Mouse (Mus musculus) MEL (cell line): ENCODE measurements around the gene Hsd3b7. TPM values are rescaled to one million over a fixed set of nuclear protein-coding genes. Genes with fewer than 3 reads are reported as not detected.

ENCODE experiments used
- DNase-seq: peaks from one replicate; pipeline ENCODE4 v3.0.0; 2011; ENCODE audit warnings: low read depth, low spot score
- H3K27ac ChIP-seq: 2 replicates; pipeline ENCODE4 v1.5.1; 2012; ENCODE audit warnings: low read depth, mild to moderate bottlenecking, control low read depth, low read length, moderate library complexity; ENCODE audit not compliant: control insufficient read depth
- H3K27me3 ChIP-seq, 2 experiments: fragments of 150-350 bp in 1 of 2; sonication (generic) in 1 of 2; 2 replicates each; pipeline ENCODE4 v1.6.1; 2012; ENCODE audit warnings: low read length in 2 of 2, mild to moderate bottlenecking in 2 of 2, improper control_type of control experiment in 1 of 2, moderate library complexity in 1 of 2; ENCODE audit not compliant: insufficient read depth in 2 of 2, control insufficient read depth in 1 of 2
- H3K36me3 ChIP-seq, 2 experiments: 2 replicates each; pipeline ENCODE4 v1.6.1; 2012 to 2014; ENCODE audit warnings: low read length in 2 of 2, improper control_type of control experiment in 1 of 2, inconsistent platforms in 1 of 2, mild to moderate bottlenecking in 1 of 2; ENCODE audit not compliant: insufficient read depth in 2 of 2, control insufficient read depth in 1 of 2
- H3K4me1 ChIP-seq, 2 experiments: fragments of 150-350 bp in 1 of 2; sonication (generic) in 1 of 2; 2 replicates each; pipeline ENCODE4 v1.6.1; 2012; ENCODE audit warnings: low read length in 2 of 2, improper control_type of control experiment in 1 of 2, mild to moderate bottlenecking in 1 of 2; ENCODE audit not compliant: insufficient read depth in 2 of 2, control insufficient read depth in 1 of 2
- H3K4me3 ChIP-seq, 2 experiments: fragments of 150-350 bp in 1 of 2; sonication (generic) in 1 of 2; 2 replicates each; pipeline ENCODE4 v1.5.1; 2012; ENCODE audit warnings: low read depth in 2 of 2, low read length in 2 of 2, mild to moderate bottlenecking in 2 of 2, moderate library complexity in 2 of 2, control low read depth in 1 of 2, improper control_type of control experiment in 1 of 2; ENCODE audit not compliant: control insufficient read depth in 1 of 2, insufficient read depth in 1 of 2
- H3K79me2 ChIP-seq: 2 replicates; pipeline ENCODE4 v1.6.1; 2012; ENCODE audit warnings: mild to moderate bottlenecking, low read length, moderate library complexity; ENCODE audit not compliant: control insufficient read depth, poor library complexity, insufficient read depth
- H3K9ac ChIP-seq: 2 replicates; pipeline ENCODE4 v1.6.1; 2012; ENCODE audit warnings: low read depth, mild to moderate bottlenecking, control low read depth, low read length, moderate library complexity; ENCODE audit not compliant: control insufficient read depth, poor library complexity, severe bottlenecking
- H3K9me3 ChIP-seq: fragments of 150-350 bp; sonication (generic); replicated peaks from 2 replicates; pipeline ENCODE4 v1.6.1; 2012; ENCODE audit warnings: mild to moderate bottlenecking, low read length, improper control_type of control experiment, moderate library complexity; ENCODE audit not compliant: insufficient read depth
- CHD1 ChIP-seq: IDR thresholded peaks from 2 replicates; pipeline ENCODE4 v1.6.1; 2012; ENCODE audit warnings: low read depth, mild to moderate bottlenecking, inconsistent platforms, low read length, improper control_type of control experiment
- CHD2 ChIP-seq: IDR thresholded peaks from 2 replicates; pipeline ENCODE4 v1.6.1; 2011; ENCODE audit warnings: low read length, improper control_type of control experiment
- CTCF ChIP-seq, 3 experiments: IDR thresholded peaks in 2 of 3; conservative IDR thresholded peaks in 1 of 3; 2 replicates each; pipeline ENCODE4 v1.5.1; 2011 to 2012; ENCODE audit warnings: low read length in 3 of 3, low read depth in 2 of 3, mild to moderate bottlenecking in 2 of 3, improper control_type of control experiment in 1 of 3, inconsistent platforms in 1 of 3, mixed read lengths in 1 of 3, moderate library complexity in 1 of 3; ENCODE audit not compliant: control insufficient read depth in 1 of 3, insufficient read depth in 1 of 3, poor library complexity in 1 of 3, severe bottlenecking in 1 of 3
- ELF1 ChIP-seq: IDR thresholded peaks from 2 replicates; pipeline ENCODE4 v1.6.1; 2014; ENCODE audit warnings: low read depth, mild to moderate bottlenecking, inconsistent platforms, low read length, improper control_type of control experiment, moderate library complexity
- EP300 ChIP-seq, 2 experiments: IDR thresholded peaks; 2 replicates each; pipeline ENCODE4 v1.6.1; 2011; ENCODE audit warnings: improper control_type of control experiment in 2 of 2, low read length in 2 of 2, low read depth in 1 of 2, mild to moderate bottlenecking in 1 of 2
- HCFC1 ChIP-seq: IDR thresholded peaks from 2 replicates; pipeline ENCODE4 v1.6.1; 2012; ENCODE audit warnings: low read depth, mild to moderate bottlenecking, inconsistent platforms, low read length, improper control_type of control experiment, moderate library complexity
- JUND ChIP-seq: IDR thresholded peaks from 2 replicates; pipeline ENCODE4 v1.6.1; 2011; ENCODE audit warnings: low read depth, mild to moderate bottlenecking, improper control_type of control experiment, low read length
- MAX ChIP-seq: IDR thresholded peaks from 2 replicates; pipeline ENCODE4 v1.6.1; 2011; ENCODE audit warnings: low read length, improper control_type of control experiment
- MAZ ChIP-seq: IDR thresholded peaks from 2 replicates; pipeline ENCODE4 v1.6.1; 2012; ENCODE audit warnings: low read depth, mild to moderate bottlenecking, inconsistent platforms, low read length, improper control_type of control experiment
- MEF2A ChIP-seq: IDR thresholded peaks from 2 replicates; pipeline ENCODE4 v1.6.1; 2014; ENCODE audit warnings: low read depth, mild to moderate bottlenecking, inconsistent platforms, low read length, improper control_type of control experiment; ENCODE audit not compliant: poor library complexity, insufficient replicate concordance, severe bottlenecking; ENCODE audit errors: extremely low read depth
- MYB ChIP-seq: IDR thresholded peaks from 2 replicates; pipeline ENCODE4 v1.6.1; 2011; ENCODE audit warnings: mild to moderate bottlenecking, low read depth, low read length, improper control_type of control experiment
- POLR2A ChIP-seq, 2 experiments: IDR thresholded peaks; 2 replicates each; pipeline ENCODE4 v1.6.1; 2011 to 2012; ENCODE audit warnings: low read length in 2 of 2, mild to moderate bottlenecking in 2 of 2, control low read depth in 1 of 2, improper control_type of control experiment in 1 of 2, low read depth in 1 of 2, moderate library complexity in 1 of 2; ENCODE audit not compliant: control insufficient read depth in 1 of 2, insufficient read depth in 1 of 2, poor library complexity in 1 of 2
- POLR2AphosphoS2 ChIP-seq: IDR thresholded peaks from 2 replicates; pipeline ENCODE4 v1.6.1; 2011; ENCODE audit warnings: low read length, improper control_type of control experiment
- POLR2AphosphoS5 ChIP-seq: IDR thresholded peaks from 2 replicates; pipeline ENCODE4 v1.6.1; 2012; ENCODE audit warnings: low read depth, borderline replicate concordance, mild to moderate bottlenecking, inconsistent platforms, low read length, moderate library complexity, mixed read lengths
- RAD21 ChIP-seq: IDR thresholded peaks from 2 replicates; pipeline ENCODE4 v1.6.1; 2011; ENCODE audit warnings: mild to moderate bottlenecking, low read depth, low read length, improper control_type of control experiment
- SIN3A ChIP-seq: IDR thresholded peaks from 2 replicates; pipeline ENCODE4 v1.6.1; 2012; ENCODE audit warnings: low read length, improper control_type of control experiment, inconsistent platforms
- SMC3 ChIP-seq: IDR thresholded peaks from 2 replicates; pipeline ENCODE4 v1.6.1; 2011; ENCODE audit warnings: low read depth, low read length, improper control_type of control experiment
- TBP ChIP-seq: IDR thresholded peaks from 2 replicates; pipeline ENCODE4 v1.8.0; 2011; ENCODE audit warnings: low read depth, low read length, improper control_type of control experiment
- ZC3H11A ChIP-seq: IDR thresholded peaks from 2 replicates; pipeline ENCODE4 v1.6.1; 2012; ENCODE audit warnings: low read depth, mild to moderate bottlenecking, inconsistent platforms, low read length, improper control_type of control experiment
- ZNF384 ChIP-seq: IDR thresholded peaks from 2 replicates; pipeline ENCODE4 v1.6.1; 2012; ENCODE audit warnings: low read depth, mild to moderate bottlenecking, inconsistent platforms, low read length, improper control_type of control experiment
- polyA plus RNA-seq, 2 experiments: library from polyadenylated mRNA; stranded (reverse) in 1 of 2; unstranded in 1 of 2; fragments of >175 nt in 1 of 2; fragments of >200 nt in 1 of 2; gene quantifications; 2 replicates each; pipeline versions ENCODE4 v1.2.1 to v1.2.4; 2012; ENCODE audit warnings: low replicate concordance in 2 of 2, low read depth in 1 of 2; ENCODE audit not compliant: insufficient read length in 2 of 2, insufficient read depth in 1 of 2, missing spikeins in 1 of 2
- total RNA-seq: library from RNA; depleted of rRNA; stranded (reverse); fragments of 300-350 nt; gene quantifications from 2 replicates; pipeline ENCODE4 v1.2.3, GENCODE M21; 2012

Gene Hsd3b7
- total and polyA plus RNA-seq, 3 experiments, result 0.75 to 1.4 TPM; not detected in 1

DNA sequence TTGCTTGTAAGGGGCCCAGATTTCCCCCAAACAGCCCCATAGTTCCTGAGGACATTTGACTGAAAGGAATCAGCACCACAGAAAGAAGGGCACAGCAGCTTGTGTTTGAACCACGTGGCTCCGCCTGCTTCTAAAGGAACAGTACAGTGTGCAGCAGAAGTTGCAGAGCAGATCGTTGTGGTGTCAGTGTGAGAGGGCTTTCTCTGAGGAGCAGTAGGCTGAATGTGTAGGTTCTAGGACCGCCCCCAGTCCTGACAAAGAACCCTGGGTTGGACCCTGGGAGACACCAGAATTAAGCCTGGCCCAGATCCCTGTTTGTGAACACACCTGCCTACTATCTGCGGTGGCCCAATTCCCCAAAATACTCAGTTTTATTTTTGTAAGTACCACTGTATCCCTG, 29.1 kb upstream of the Hsd3b7 start (continued):
- no peak for TF ChIP-seq ZC3H11A
- TF ChIP-seq ZNF384, result no peak
- TF ChIP-seq EP300 (IDR thresholded peaks at IDR 0.05; ENCODE audit: low read depth in 1 of 2, low read length in 2 of 2), result no peak
- TF ChIP-seq POLR2AphosphoS2, result no peak
- TF ChIP-seq TBP, result no peak

GRCm38 (mm10) chr7:127772080-127772479, 28.3 kb upstream of the Hsd3b7 start:
- TF ChIP-seq POLR2AphosphoS2, result peak; percentile 71
- no peak for TF ChIP-seq SIN3A
- H3K9ac ChIP-seq, result no peak overlapping the region
- H3K4me1 ChIP-seq, result peaks cover 0 to 32% of the 10 kb centered on the region in 2 experiments; a peak in 3 of 4 replicates
- peak overlapping the region; percentile 20 for H3K27ac ChIP-seq
- no peaks in the 10 kb centered on the region for H3K9me3 ChIP-seq
- H3K27me3 ChIP-seq, result no peaks in the 10 kb centered on the region
- H3K36me3 ChIP-seq, result peaks cover 0 to 27% of the 10 kb centered on the region in 2 experiments; a peak in 2 of 4 replicates
- peaks cover 26% of the 10 kb centered on the region for H3K79me2 ChIP-seq
- peak; percentile 59 for DNase-seq
- H3K4me3 ChIP-seq, result no peak overlapping the region

DNA sequence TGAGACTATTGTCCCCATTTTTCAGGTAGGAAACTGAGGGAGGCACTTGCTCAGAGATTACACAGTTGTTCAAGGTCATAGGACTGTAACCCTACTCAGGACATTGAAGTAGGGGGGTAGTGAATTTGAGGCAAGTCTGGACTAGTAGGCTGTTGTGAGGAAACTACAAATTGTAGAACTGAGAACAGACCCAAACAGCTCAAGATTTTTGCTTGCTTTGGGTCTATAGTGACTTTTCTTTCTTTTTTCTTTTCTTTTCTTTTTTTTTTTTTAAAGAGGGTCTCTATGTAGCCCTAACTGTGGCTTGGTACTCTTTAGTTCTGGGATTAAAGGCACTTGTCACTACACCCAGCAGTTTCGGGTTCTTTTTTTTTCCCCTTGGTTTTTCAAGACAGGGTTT, 27.8 kb upstream of the Hsd3b7 start:
- Histone ChIP-seq H3K9ac (no peak overlapping the region), H3K36me3 (peaks cover 0 to 27% of the 10 kb centered on the region in 2 experiments; a peak in 2 of 4 replicates), H3K79me2 (peaks cover 27% of the 10 kb centered on the region), H3K4me1 (peaks cover 0 to 30% of the 10 kb centered on the region in 2 experiments; a peak in 3 of 4 replicates), H3K9me3 (no peaks in the 10 kb centered on the region), H3K4me3 (no peak overlapping the region), H3K27ac (peak overlapping the region; percentile 20; the same call in 1 of the 2 replicates), H3K27me3 (no peaks in the 10 kb centered on the region)
- no peak for DNase-seq
- TF ChIP-seq CHD1, result no peak

GRCm38 (mm10) chr7:127773664-127774384, 26.6 kb upstream of the Hsd3b7 start:
- peaks cover 0 to 26% of the 10 kb centered on the region in 2 experiments; a peak in 2 of 4 replicates for H3K36me3 ChIP-seq
- DNase-seq, result peak; percentile 90
- H3K4me3 ChIP-seq, result no peak overlapping the region
- no peaks in the 10 kb centered on the region for H3K9me3 ChIP-seq
- H3K27ac ChIP-seq, result peak overlapping the region; percentile 22
- no peaks in the 10 kb centered on the region for H3K27me3 ChIP-seq
- H3K4me1 ChIP-seq, result peaks cover 0 to 25% of the 10 kb centered on the region in 2 experiments; a peak in 3 of 4 replicates
- H3K9ac ChIP-seq, result peak overlapping the region; percentile 25; the same call in 1 of the 2 replicates
- peaks cover 30% of the 10 kb centered on the region for H3K79me2 ChIP-seq
- TF ChIP-seq MAX (no peak), SIN3A (no peak), TBP (peak; percentile 29; the same call in 1 of the 2 replicates), SMC3 (peak; percentile 79), CTCF (IDR thresholded peaks at IDR 0.05 in 2 of 3, conservative IDR thresholded peaks at IDR 0.05 in 1 of 3; ENCODE audit: control insufficient read depth in 1 of 3, insufficient read depth in 1 of 3, low read depth in 2 of 3, low read length in 3 of 3, poor library complexity in 1 of 3, severe bottlenecking in 1 of 3) (peak; percentile 88 to 92 (median 88)), POLR2A (IDR thresholded peaks at IDR 0.05; ENCODE audit: control insufficient read depth in 1 of 2, insufficient read depth in 1 of 2, low read depth in 1 of 2, low read length in 2 of 2, poor library complexity in 1 of 2) (no peak; a peak in 1 of 4 replicates), MAZ (no peak), RAD21 (peak; percentile 72), CHD2 (no peak), ELF1 (no peak), ZC3H11A (peak; percentile 65), MEF2A (no peak), MYB (no peak), JUND (no peak), POLR2AphosphoS5 (peak; percentile 70; the same call in 1 of the 2 replicates), HCFC1 (peak; percentile 52; the same call in 1 of the 2 replicates)
